Mouse (Mus musculus) right cerebral cortex, adult 2 months (tissue): ENCODE results near the gene Sv2b.
"Not testable (repeated sequence)": the region's sequence is repeated elsewhere in the genome, so short reads cannot be mapped to it uniquely, and the experiment has no call there.

ENCODE experiments used
- DNase-seq, 2 experiments: peaks; one replicate each; pipeline ENCODE4 v3.0.0; 2021 to 2022; ENCODE audit warnings: low spot score in 2 of 2

The Sv2b gene

GRCm38 (mm10) chr7:75308457-75309312, at the start of gene Sv2b:
TSS of gene Sv2b (minus strand) at chr7:75309262.
- peak in 1 of 2 experiments; percentile 43 for DNase-seq

- DNase-seq, result no peak
Measured at GRCm38 (mm10) chr7:75358284-75358851, 49.3 kb upstream of the Sv2b start.

- DNase-seq, result no peak
Measured at GRCm38 (mm10) chr7:75355521-75355920, 46.5 kb upstream of the Sv2b start.

GRCm38 (mm10) chr7:75352777-75353374, 43.8 kb upstream of the Sv2b start:
- no peak for DNase-seq

GRCm38 (mm10) chr7:75350172-75350571, 41.1 kb upstream of the Sv2b start:
- DNase-seq, result no peak

- peak; percentile 52 to 58 for DNase-seq
Measured at GRCm38 (mm10) chr7:75332311-75332710, 23.2 kb upstream of the Sv2b start.

GRCm38 (mm10) chr7:75329740-75330142, 20.7 kb upstream of the Sv2b start:
- no peak for DNase-seq

GRCm38 (mm10) chr7:75328721-75329362, 19.8 kb upstream of the Sv2b start:
- DNase-seq, result no peak

- DNase-seq, result no peak
Measured at GRCm38 (mm10) chr7:75325273-75325672, 16.2 kb upstream of the Sv2b start.

- not testable (repeated sequence) for DNase-seq
Measured at GRCm38 (mm10) chr7:75322742-75323141, 13.7 kb upstream of the Sv2b start.

GRCm38 (mm10) chr7:75320009-75320408, 10.9 kb upstream of the Sv2b start:
- no peak for DNase-seq

- no peak for DNase-seq
Measured at GRCm38 (mm10) chr7:75318320-75318719, 9.3 kb upstream of the Sv2b start.

- no peak for DNase-seq
Measured at GRCm38 (mm10) chr7:75314873-75315272, 5.8 kb upstream of the Sv2b start.

- no peak for DNase-seq
Measured at GRCm38 (mm10) chr7:75309570-75309969, 508 bp upstream of the Sv2b start.

GRCm38 (mm10) chr7:75308140-75308456, 964 bp downstream of the Sv2b start:
- DNase-seq, result no peak

- DNase-seq, result no peak
Measured at GRCm38 (mm10) chr7:75307570-75308087, 1.4 kb downstream of the Sv2b start.

GRCm38 (mm10) chr7:75305901-75306465, 3.1 kb downstream of the Sv2b start:
- no peak for DNase-seq

- DNase-seq, result no peak
Measured at GRCm38 (mm10) chr7:75302523-75303215, 6.4 kb downstream of the Sv2b start.

GRCm38 (mm10) chr7:75299245-75299644, 9.8 kb downstream of the Sv2b start:
- no peak for DNase-seq

- no peak for DNase-seq
Measured at GRCm38 (mm10) chr7:75296688-75297119, 12.4 kb downstream of the Sv2b start.

GRCm38 (mm10) chr7:75295228-75295865, 13.7 kb downstream of the Sv2b start:
- no peak for DNase-seq
